Mouse (Mus musculus): ENCODE measurements at regions not wholly inside any gene's neighbourhood (a gene's known extent, or its start where the extent isn't known, plus 50 kb on each side); places are given as distances from the start of the nearest gene placed in this dataset.

DNA sequence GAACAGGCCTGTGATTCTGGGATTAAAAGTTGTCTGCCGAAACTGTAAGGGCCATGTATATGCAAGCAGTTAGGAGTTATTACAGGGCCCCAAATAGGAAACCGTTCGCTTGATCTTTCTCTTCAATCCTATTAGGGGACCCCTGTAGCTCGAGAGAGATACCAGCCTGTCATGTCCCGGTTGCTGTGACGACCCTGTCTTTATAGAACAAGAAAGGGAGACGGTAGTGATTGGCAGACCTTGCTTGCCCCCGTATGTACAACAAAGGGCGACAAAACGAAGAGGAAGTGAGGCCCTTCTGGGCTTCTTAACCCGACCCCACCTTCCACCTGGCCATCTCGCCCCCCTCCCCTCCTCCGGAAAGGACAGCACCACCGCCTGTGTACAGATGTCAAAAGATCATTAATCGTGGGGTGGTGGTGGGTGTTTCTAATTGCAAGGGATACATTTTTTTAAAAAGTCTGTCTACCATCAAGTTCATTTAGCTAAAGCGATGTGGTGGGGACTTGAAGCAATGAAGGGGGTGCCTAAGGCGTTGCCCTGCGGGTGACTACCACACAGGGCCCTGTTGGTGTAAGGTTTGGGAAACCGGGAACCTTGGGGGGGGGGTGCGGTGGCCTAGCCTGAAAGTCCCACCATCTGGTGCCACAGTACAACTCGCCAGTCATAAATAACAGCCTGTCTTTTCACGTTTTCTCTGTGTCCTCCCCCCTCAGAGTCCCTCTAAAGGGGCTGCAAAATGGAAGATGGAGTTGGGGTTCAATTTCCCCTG, 155.1 kb downstream of the Insig2 start:
- no peak for TF ChIP-seq EP300 (optimal IDR thresholded peaks at IDR 0.05)
- no peak for TF ChIP-seq CTCF (IDR thresholded peaks at IDR 0.05; ENCODE audit: low read depth)

All from stomach, postnatal 0 days (tissue).